Mouse (Mus musculus) CH12.LX (cell line): ENCODE data around the gene Rasal1. TPM values are rescaled to one million over a fixed set of nuclear protein-coding genes. Genes with fewer than 3 reads are reported as not detected.

Source experiments
- DNase-seq: peaks from one replicate; pipeline ENCODE4 v3.0.0-alpha.2; 2013; ENCODE audit errors: extremely low read depth
- H3K27ac ChIP-seq: 2 replicates; pipeline ENCODE4 v1.5.1; 2012; ENCODE audit warnings: low read depth, mild to moderate bottlenecking, control low read depth, moderate library complexity; ENCODE audit not compliant: insufficient read depth
- H3K27me3 ChIP-seq: replicated peaks from 2 replicates; pipeline ENCODE3; 2012; ENCODE audit warnings: inconsistent platforms
- H3K36me3 ChIP-seq, 2 experiments: replicated peaks in 1 of 2; 2 replicates each; pipeline versions ENCODE3 to v1.6.1; 2012; ENCODE audit warnings: inconsistent platforms in 1 of 2, low read length in 1 of 2, mild to moderate bottlenecking in 1 of 2, mixed read lengths in 1 of 2, moderate library complexity in 1 of 2; ENCODE audit not compliant: control insufficient read depth in 1 of 2, insufficient read depth in 1 of 2
- H3K4me1 ChIP-seq, 2 experiments: 2 replicates each; pipeline ENCODE4 v1.6.1; 2012; ENCODE audit warnings: inconsistent platforms in 1 of 2, moderate library complexity in 1 of 2; ENCODE audit not compliant: insufficient read depth in 2 of 2, control insufficient read depth in 1 of 2
- H3K4me2 ChIP-seq: 2 replicates; pipeline ENCODE4 v1.6.1; 2012; ENCODE audit warnings: low read depth, mild to moderate bottlenecking, control low read depth; ENCODE audit not compliant: poor library complexity, insufficient read depth, severe bottlenecking
- H3K4me3 ChIP-seq, 3 experiments: fragments of 150-350 bp in 1 of 3; sonication (generic) in 1 of 3; replicated peaks in 1 of 3; 2 replicates each; pipeline versions ENCODE3 to v1.5.1; 2011 to 2012; ENCODE audit warnings: low read depth in 2 of 3, low read length in 2 of 3, mild to moderate bottlenecking in 2 of 3, moderate library complexity in 2 of 3, control low read depth in 1 of 3, improper control_type of control experiment in 1 of 3, inconsistent platforms in 1 of 3, mixed read lengths in 1 of 3; ENCODE audit not compliant: poor library complexity in 1 of 3
- H3K79me2 ChIP-seq: replicated peaks from 2 replicates; pipeline ENCODE4 v1.6.1; 2012; ENCODE audit warnings: mild to moderate bottlenecking, moderate library complexity; ENCODE audit not compliant: control insufficient read depth, poor library complexity, insufficient read depth, severe bottlenecking; ENCODE audit errors: extremely low read depth
- H3K9ac ChIP-seq: 2 replicates; pipeline ENCODE4 v1.6.1; 2012; ENCODE audit warnings: low read depth, mild to moderate bottlenecking, control low read depth, moderate library complexity; ENCODE audit not compliant: insufficient read depth
- H3K9me3 ChIP-seq: replicated peaks from 2 replicates; pipeline ENCODE3; 2012; ENCODE audit warnings: low read length, inconsistent platforms, mixed read lengths
- BHLHE40 ChIP-seq: IDR thresholded peaks from 2 replicates; pipeline ENCODE4 v1.6.1; 2011; ENCODE audit warnings: mild to moderate bottlenecking, low read depth, low read length, improper control_type of control experiment
- CHD2 ChIP-seq: IDR thresholded peaks from 2 replicates; pipeline ENCODE4 v1.6.1; 2011; ENCODE audit warnings: low read length, improper control_type of control experiment
- E2F4 ChIP-seq: IDR thresholded peaks from 2 replicates; pipeline ENCODE4 v1.6.1; 2011; ENCODE audit warnings: low read depth, low read length, improper control_type of control experiment; ENCODE audit not compliant: insufficient replicate concordance
- ELF1 ChIP-seq: IDR thresholded peaks from 2 replicates; pipeline ENCODE4 v1.6.1; 2014; ENCODE audit warnings: low read depth, mild to moderate bottlenecking, inconsistent platforms, low read length, improper control_type of control experiment
- EP300 ChIP-seq: IDR thresholded peaks from 2 replicates; pipeline ENCODE4 v1.6.1; 2011; ENCODE audit warnings: low read length, improper control_type of control experiment
- HCFC1 ChIP-seq: IDR thresholded peaks from 2 replicates; pipeline ENCODE4 v1.6.1; 2012; ENCODE audit warnings: low read depth, mild to moderate bottlenecking, inconsistent platforms, low read length, improper control_type of control experiment
- MAFK ChIP-seq: IDR thresholded peaks from 2 replicates; pipeline ENCODE4 v1.6.1; 2011; ENCODE audit warnings: low read length, improper control_type of control experiment; ENCODE audit not compliant: insufficient replicate concordance
- MAX ChIP-seq: IDR thresholded peaks from 2 replicates; pipeline ENCODE4 v1.6.1; 2011; ENCODE audit warnings: low read length, improper control_type of control experiment
- MEF2A ChIP-seq: IDR thresholded peaks from 2 replicates; pipeline ENCODE4 v1.6.1; 2014; ENCODE audit warnings: low read depth, mild to moderate bottlenecking, inconsistent platforms, low read length, improper control_type of control experiment, borderline replicate concordance
- MYC ChIP-seq: IDR thresholded peaks from 2 replicates; pipeline ENCODE4 v1.6.1; 2011; ENCODE audit warnings: low read depth, mild to moderate bottlenecking, improper control_type of control experiment, low read length
- NELFE ChIP-seq: IDR thresholded peaks from 2 replicates; pipeline ENCODE4 v1.6.1; 2011; ENCODE audit warnings: low read depth, low read length, improper control_type of control experiment
- NRF1 ChIP-seq: IDR thresholded peaks from 2 replicates; pipeline ENCODE4 v1.6.1; 2014; ENCODE audit warnings: low read depth, mild to moderate bottlenecking, inconsistent platforms, low read length, improper control_type of control experiment, moderate library complexity
- PAX5 ChIP-seq: IDR thresholded peaks from 2 replicates; pipeline ENCODE4 v1.6.1; 2012; ENCODE audit warnings: low read length, inconsistent platforms, mixed read lengths
- POLR2A ChIP-seq: IDR thresholded peaks from 2 replicates; pipeline ENCODE4 v1.6.1; 2011; ENCODE audit warnings: low read depth, mild to moderate bottlenecking, improper control_type of control experiment, low read length
- SIN3A ChIP-seq: IDR thresholded peaks from 2 replicates; pipeline ENCODE4 v1.6.1; 2012; ENCODE audit warnings: low read length, improper control_type of control experiment, inconsistent platforms
- TBP ChIP-seq: conservative IDR thresholded peaks from 2 replicates; pipeline ENCODE4 v1.6.1; 2011; ENCODE audit warnings: low read depth, low read length, improper control_type of control experiment
- UBTF ChIP-seq: IDR thresholded peaks from 2 replicates; pipeline ENCODE4 v1.6.1; 2012; ENCODE audit warnings: low read depth, mild to moderate bottlenecking, inconsistent platforms, low read length, improper control_type of control experiment, moderate library complexity
- USF1 ChIP-seq: IDR thresholded peaks from 2 replicates; pipeline ENCODE4 v1.6.1; 2014; ENCODE audit warnings: low read depth, mild to moderate bottlenecking, inconsistent platforms, low read length, improper control_type of control experiment
- USF2 ChIP-seq: conservative IDR thresholded peaks from 2 replicates; pipeline ENCODE4 v1.6.1; 2011; ENCODE audit warnings: low read depth, low read length, improper control_type of control experiment
- ZC3H11A ChIP-seq: IDR thresholded peaks from 2 replicates; pipeline ENCODE4 v1.6.1; 2012; ENCODE audit warnings: low read depth, mild to moderate bottlenecking, inconsistent platforms, low read length, improper control_type of control experiment
- ZNF384 ChIP-seq: IDR thresholded peaks from 2 replicates; pipeline ENCODE4 v1.6.1; 2012; ENCODE audit warnings: low read depth, low read length, improper control_type of control experiment, inconsistent platforms
- dilution Hi-C: fragments of 300-500 bp; cut with MboI; formaldehyde crosslinking; loops from 2 replicates; pipeline ENCODE4 v1.14.3; 2020; ENCODE audit warnings: low sequenced_read_pairs; ENCODE audit not compliant: extremely low pct_unique_long_range_greater_than_20kb, extremely low pct_ligation_motif_present
- in situ Hi-C: fragments of 300-500 bp; cut with MboI; formaldehyde crosslinking; loops from 3 replicates; pipeline ENCODE4 v1.14.3; 2019; ENCODE audit warnings: low sequenced_read_pairs, low pct_ligation_motif_present, low pct_unique_long_range_greater_than_20kb, mixed read lengths
- polyA plus RNA-seq: library from polyadenylated mRNA; unstranded; fragments of >175 nt; gene quantifications from 2 replicates; pipeline ENCODE4 v1.2.1, GENCODE M21; 2012; ENCODE audit warnings: low read depth; ENCODE audit not compliant: insufficient read length
- total RNA-seq, 2 experiments: library from RNA; depleted of rRNA; stranded (reverse); fragments of 300-350 nt in 1 of 2; fragments of >200 nt in 1 of 2; gene quantifications; 2 replicates each; pipeline ENCODE4 v1.2.3; 2012 to 2014

Rasal1 gene
- total and polyA plus RNA-seq, 3 experiments: 11.7 to 21.4 (median 15.6) TPM

GRCm38 (mm10) chr5:120706541-120706940, 57.9 kb downstream of the Rasal1 start:
- peak overlapping the region in 1 of 3 experiments; percentile 7 for H3K4me3 ChIP-seq
- dilution Hi-C loops: no loop called here
- in situ Hi-C loops: loop anchor here (25.0 kb wide), 1 partner anchor 194 kb away; the partner anchor contains the start of genes Plbd2 and Slc8b1
- no peaks in the 10 kb centered on the region for H3K9me3 ChIP-seq
- no peak for DNase-seq
- H3K79me2 ChIP-seq: no peaks in the 10 kb centered on the region
- H3K27ac ChIP-seq: no peak overlapping the region
- no peak overlapping the region for H3K9ac ChIP-seq
- peaks cover 17 to 77% of the 10 kb centered on the region in 2 experiments for H3K4me1 ChIP-seq
- peak overlapping the region; percentile 22; the same call in 1 of the 2 replicates for H3K4me2 ChIP-seq
- TF ChIP-seq USF1 (peak; percentile 26; the same call in 1 of the 2 replicates), BHLHE40 (peak; percentile 41), CHD2 (no peak), HCFC1 (no peak), MAX (peak; percentile 25; the same call in 1 of the 2 replicates)
- no peaks in the 10 kb centered on the region for H3K36me3 ChIP-seq
- H3K27me3 ChIP-seq: peaks cover 4% of the 10 kb centered on the region

- in situ Hi-C loops: loop anchor here (25.0 kb wide), 1 partner anchor 195 kb away; the partner anchor contains the start of genes Plbd2 and Slc8b1
Observed at GRCm38 (mm10) chr5:120706976-120707375, 58.4 kb downstream of the Rasal1 start.

DNA sequence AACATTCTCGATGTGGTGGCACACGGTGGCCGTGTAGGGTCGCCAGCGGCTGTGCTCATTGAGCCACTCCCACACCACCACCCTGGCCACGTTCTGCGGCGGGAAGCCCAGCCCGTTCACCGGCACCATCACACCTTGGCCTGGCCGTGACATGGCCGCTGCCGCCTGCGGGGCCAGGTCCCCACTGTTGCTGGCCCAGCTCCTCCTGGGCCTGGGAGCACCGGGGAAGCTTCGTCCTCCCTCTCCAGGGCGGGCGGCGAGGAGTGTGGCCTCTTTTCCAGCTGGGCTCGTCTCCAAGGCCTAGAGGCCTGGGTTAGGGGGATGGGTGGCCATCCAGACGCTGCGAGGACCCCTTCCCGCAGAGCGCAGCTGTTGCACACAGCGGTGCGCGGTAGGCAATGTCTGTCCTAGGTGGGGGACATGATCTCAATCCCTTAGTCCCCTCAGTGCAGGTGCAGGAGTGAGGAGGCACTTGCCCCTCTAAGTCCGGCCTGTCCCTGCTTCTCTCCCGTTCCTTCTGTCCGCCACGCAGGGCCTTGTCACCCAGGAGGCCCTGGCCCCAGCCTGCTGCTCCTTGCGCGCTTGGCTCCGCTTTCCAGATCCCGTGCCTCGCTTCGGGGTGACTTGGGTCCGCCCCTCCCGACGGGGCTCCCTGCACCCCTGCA, 61.7 kb downstream of the Rasal1 start:
- dilution Hi-C loops: no loop called here
- no peak overlapping the region for H3K4me3 ChIP-seq
- no peaks in the 10 kb centered on the region for H3K9me3 ChIP-seq
- peaks cover 11% of the 10 kb centered on the region for H3K27me3 ChIP-seq
- no peak for TF ChIP-seq ELF1
- TF ChIP-seq MEF2A: no peak
- TF ChIP-seq MYC: no peak
- no peak for TF ChIP-seq NRF1
- no peak for TF ChIP-seq HCFC1
- TF ChIP-seq UBTF: no peak
- TF ChIP-seq EP300: no peak
- TF ChIP-seq NELFE: no peak
- TF ChIP-seq POLR2A: no peak
- TF ChIP-seq ZNF384: no peak
- no peak for TF ChIP-seq ZC3H11A
- no peak for TF ChIP-seq SIN3A
- TF ChIP-seq USF1: no peak
- no peak for TF ChIP-seq MAFK
- TF ChIP-seq E2F4: no peak
- no peak for DNase-seq
- no peak overlapping the region for H3K4me2 ChIP-seq
- H3K4me1 ChIP-seq: peaks cover 14 to 56% of the 10 kb centered on the region in 2 experiments
- no peaks in the 10 kb centered on the region for H3K36me3 ChIP-seq
- H3K27ac ChIP-seq: no peak overlapping the region
- in situ Hi-C loops: loop anchor here (5.0 to 25.0 kb wide), 3 partner anchors 33 to 198 kb away; partner anchors contain the start of genes Plbd2 and Slc8b1
- H3K9ac ChIP-seq: no peak overlapping the region
- no peaks in the 10 kb centered on the region for H3K79me2 ChIP-seq

More at GRCm38 (mm10) chr5:120706976-120707375, 58.4 kb downstream of the Rasal1 start:
- DNase-seq: peak; percentile 63
- no peak overlapping the region for H3K27ac ChIP-seq
- H3K27me3 ChIP-seq: peaks cover 4% of the 10 kb centered on the region
- TF ChIP-seq PAX5: no peak
- TF ChIP-seq NRF1: peak; percentile 88
- TF ChIP-seq USF2: no peak
- 0 out of 2 replicates have a peak, but pooled peaks have one; percentile 24 for TF ChIP-seq TBP
- H3K79me2 ChIP-seq: no peaks in the 10 kb centered on the region
- H3K4me3 ChIP-seq: peak overlapping the region in 2 of 3 experiments; percentile 32 to 34
- dilution Hi-C loops: no loop called here
- H3K4me1 ChIP-seq: peaks cover 14 to 73% of the 10 kb centered on the region in 2 experiments
- no peaks in the 10 kb centered on the region for H3K36me3 ChIP-seq
- H3K9ac ChIP-seq: no peak overlapping the region
- H3K4me2 ChIP-seq: peak overlapping the region; percentile 22; the same call in 1 of the 2 replicates
- H3K9me3 ChIP-seq: no peaks in the 10 kb centered on the region
